Mouse (Mus musculus): ENCODE measurements around the gene Tbca. TPM values are rescaled to one million over a fixed set of nuclear protein-coding genes. Genes with fewer than 3 reads are reported as not detected.

The Tbca gene
- polyA plus RNA-seq, 1 experiment = 204 TPM

DNA sequence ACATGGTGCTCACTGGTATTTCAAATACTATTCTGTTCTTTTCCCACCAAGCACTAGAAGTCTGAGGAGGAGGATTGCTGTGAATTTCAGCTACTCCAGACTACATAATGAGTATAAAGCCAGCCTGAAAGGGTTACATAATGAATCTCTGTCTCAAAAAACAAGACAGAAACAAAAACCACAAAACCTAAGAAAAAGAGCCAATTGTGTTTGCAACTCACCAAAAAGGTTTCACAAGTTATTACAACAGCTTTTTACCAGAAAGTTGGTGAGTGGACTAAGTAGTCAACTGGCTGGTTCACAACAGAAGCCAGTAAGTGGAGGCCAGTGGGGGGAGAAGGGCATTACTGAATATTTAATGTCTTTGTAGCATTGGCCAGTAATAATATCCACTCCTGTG lies 19.9 kb downstream of the Tbca start:
- Histone ChIP-seq H3K4me3 (ENCODE audit: insufficient read depth, low read length) (no peak overlapping the region), H3K27ac (ENCODE audit: insufficient read depth, low read depth, low read length) (no peak overlapping the region), H3K4me1 (ENCODE audit: control insufficient read depth, insufficient read depth, low read length) (peaks cover 33% of the 10 kb centered on the region)
- TF ChIP-seq POLR2A (IDR thresholded peaks at IDR 0.05; ENCODE audit: borderline replicate concordance, low read depth, low read length) (no peak), CTCF (IDR thresholded peaks at IDR 0.05; ENCODE audit: low read depth, low read length) (no peak)

DNA sequence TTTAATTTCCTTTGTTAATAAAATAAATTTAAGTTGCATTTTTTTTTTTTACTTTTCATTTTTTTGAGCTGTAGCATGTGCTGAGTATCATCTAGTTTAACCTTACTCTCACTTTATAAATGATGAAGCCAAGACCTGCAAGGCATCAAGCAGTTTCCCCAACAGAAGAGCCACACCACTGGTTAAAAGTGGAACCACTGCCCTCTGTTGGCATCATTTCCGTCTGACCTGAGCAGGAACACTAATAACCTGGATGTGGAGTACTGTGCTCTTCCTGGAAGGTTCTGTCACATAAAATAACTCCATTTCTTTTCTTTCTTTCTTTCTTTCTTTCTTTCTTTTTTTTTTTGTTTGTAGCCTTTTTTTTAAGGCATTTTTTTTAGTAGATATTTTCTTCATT lies 21.0 kb downstream of the Tbca start:
- no peak overlapping the region for H3K27ac ChIP-seq (ENCODE audit: insufficient read depth, low read depth, low read length)
- peaks cover 38% of the 10 kb centered on the region for H3K4me1 ChIP-seq (ENCODE audit: control insufficient read depth, insufficient read depth, low read length)
- no peak overlapping the region for H3K4me3 ChIP-seq (ENCODE audit: insufficient read depth, low read length)
- no peak for TF ChIP-seq CTCF (IDR thresholded peaks at IDR 0.05; ENCODE audit: low read depth, low read length)
- no peak for TF ChIP-seq POLR2A (IDR thresholded peaks at IDR 0.05; ENCODE audit: borderline replicate concordance, low read depth, low read length)

DNA sequence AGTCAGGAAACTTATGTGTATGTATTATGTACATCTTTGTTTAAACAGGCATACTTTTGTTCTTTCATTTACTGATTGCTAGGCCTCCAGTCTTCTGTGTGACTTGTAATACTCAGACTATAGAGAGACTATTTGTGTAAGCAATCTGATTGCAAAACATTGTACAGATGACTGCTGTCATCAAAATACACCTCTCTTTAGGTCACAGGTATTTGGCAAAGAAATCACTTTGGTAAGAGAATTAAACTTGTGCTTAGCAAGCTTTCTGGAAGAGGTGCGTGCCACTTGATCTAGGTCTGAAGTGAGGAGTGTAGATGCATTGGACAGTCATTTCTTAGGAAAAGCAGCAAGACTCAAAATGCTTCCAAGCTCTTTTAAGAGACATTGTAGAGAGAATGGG lies 22.7 kb downstream of the Tbca start:
- Histone ChIP-seq H3K27ac (ENCODE audit: insufficient read depth, low read depth, low read length) (no peak overlapping the region), H3K4me1 (ENCODE audit: control insufficient read depth, insufficient read depth, low read length) (peaks cover 29% of the 10 kb centered on the region), H3K4me3 (ENCODE audit: insufficient read depth, low read length) (no peak overlapping the region)
- TF ChIP-seq POLR2A (IDR thresholded peaks at IDR 0.05; ENCODE audit: borderline replicate concordance, low read depth, low read length) = no peak
- TF ChIP-seq CTCF (IDR thresholded peaks at IDR 0.05; ENCODE audit: low read depth, low read length) = no peak

DNA sequence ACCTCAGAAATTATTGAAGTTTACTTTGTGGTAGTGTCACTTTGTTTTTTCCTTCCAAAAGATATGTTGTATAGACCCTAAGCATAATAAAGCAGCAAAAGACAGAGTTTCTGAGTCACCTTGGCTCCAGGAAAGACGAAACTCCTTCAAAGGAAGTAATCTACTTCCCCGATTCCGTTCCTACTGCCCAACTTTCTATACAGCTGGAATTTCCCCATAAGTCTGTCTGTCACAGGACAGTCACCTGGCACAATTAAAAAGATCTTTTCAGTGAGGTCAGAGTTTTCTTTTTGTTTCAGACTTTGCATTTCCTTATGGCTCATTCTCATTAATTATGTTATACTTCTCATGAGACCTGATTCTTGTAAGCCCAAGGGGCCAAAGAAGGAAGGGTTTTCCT lies 25.1 kb downstream of the Tbca start:
- no peak overlapping the region for H3K4me3 ChIP-seq (ENCODE audit: insufficient read depth, low read length)
- peaks cover 17% of the 10 kb centered on the region for H3K4me1 ChIP-seq (ENCODE audit: control insufficient read depth, insufficient read depth, low read length)
- no peak overlapping the region for H3K27ac ChIP-seq (ENCODE audit: insufficient read depth, low read depth, low read length)
- TF ChIP-seq POLR2A (IDR thresholded peaks at IDR 0.05; ENCODE audit: borderline replicate concordance, low read depth, low read length) = no peak
- TF ChIP-seq CTCF (IDR thresholded peaks at IDR 0.05; ENCODE audit: low read depth, low read length) = no peak

GRCm38 (mm10) chr13:94820516-94820915 lies 31.8 kb downstream of the Tbca start:
- H3K4me1 ChIP-seq (ENCODE audit: control insufficient read depth, insufficient read depth, low read length) = peaks cover 4% of the 10 kb centered on the region
- TF ChIP-seq POLR2A (IDR thresholded peaks at IDR 0.05; ENCODE audit: borderline replicate concordance, low read depth, low read length) (no peak), CTCF (IDR thresholded peaks at IDR 0.05; ENCODE audit: low read depth, low read length) (no peak)
- no peak overlapping the region for H3K4me3 ChIP-seq (ENCODE audit: insufficient read depth, low read length)
- H3K27ac ChIP-seq (ENCODE audit: insufficient read depth, low read depth, low read length) = no peak overlapping the region

DNA sequence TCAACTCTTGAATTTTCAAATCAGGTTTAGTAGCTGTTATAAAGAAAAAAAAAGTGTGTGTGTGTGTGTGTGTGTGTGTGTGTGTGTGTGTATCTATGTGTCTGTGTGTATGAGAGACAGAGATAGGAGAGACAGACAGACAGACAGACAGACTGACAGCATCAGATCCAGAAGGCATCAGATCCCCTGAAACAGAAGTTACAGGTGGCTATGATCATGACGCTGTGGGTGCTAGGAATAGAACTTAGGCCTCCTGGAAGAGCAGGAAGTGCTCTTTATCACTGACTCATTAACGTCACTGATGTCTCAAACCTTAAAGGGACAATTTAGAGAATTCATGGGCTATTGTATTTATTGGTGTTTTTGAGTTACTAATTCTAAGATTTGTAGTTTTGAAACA lies 32.2 kb downstream of the Tbca start:
- Histone ChIP-seq H3K4me1 (ENCODE audit: control insufficient read depth, insufficient read depth, low read length) (peaks cover 4% of the 10 kb centered on the region), H3K27ac (ENCODE audit: insufficient read depth, low read depth, low read length) (no peak overlapping the region), H3K4me3 (ENCODE audit: insufficient read depth, low read length) (no peak overlapping the region)
- TF ChIP-seq CTCF (IDR thresholded peaks at IDR 0.05; ENCODE audit: low read depth, low read length) (no peak), POLR2A (IDR thresholded peaks at IDR 0.05; ENCODE audit: borderline replicate concordance, low read depth, low read length) (no peak)

DNA sequence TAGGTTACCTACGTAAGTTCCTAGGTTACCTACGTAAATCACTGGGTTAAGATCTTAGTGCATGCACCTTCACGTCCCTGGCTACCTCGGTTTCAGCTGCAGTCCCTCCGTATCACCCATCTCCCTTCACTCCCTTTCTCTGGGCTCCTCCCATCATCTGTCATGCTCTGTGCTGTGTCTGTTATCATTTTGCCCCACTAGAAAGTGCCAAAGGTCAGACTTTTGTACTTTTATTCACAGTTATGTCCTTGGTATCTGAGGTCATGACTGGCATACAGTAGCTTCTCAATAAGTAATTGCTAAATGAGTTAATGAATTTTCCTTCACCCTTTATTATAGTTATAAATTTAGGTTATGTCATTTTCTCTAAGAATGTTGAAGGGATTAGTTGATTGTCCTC lies 37.7 kb downstream of the Tbca start:
- H3K4me3 ChIP-seq (ENCODE audit: insufficient read depth, low read length) = no peak overlapping the region
- peaks cover 12% of the 10 kb centered on the region for H3K4me1 ChIP-seq (ENCODE audit: control insufficient read depth, insufficient read depth, low read length)
- no peak for TF ChIP-seq POLR2A (IDR thresholded peaks at IDR 0.05; ENCODE audit: borderline replicate concordance, low read depth, low read length)
- TF ChIP-seq CTCF (IDR thresholded peaks at IDR 0.05; ENCODE audit: low read depth, low read length) = no peak
- H3K27ac ChIP-seq (ENCODE audit: insufficient read depth, low read depth, low read length) = no peak overlapping the region

GRCm38 (mm10) chr13:94826986-94827385 lies 38.3 kb downstream of the Tbca start:
- Histone ChIP-seq H3K27ac (ENCODE audit: insufficient read depth, low read depth, low read length) (no peak overlapping the region), H3K4me1 (ENCODE audit: control insufficient read depth, insufficient read depth, low read length) (peaks cover 12% of the 10 kb centered on the region), H3K4me3 (ENCODE audit: insufficient read depth, low read length) (no peak overlapping the region)
- TF ChIP-seq POLR2A (IDR thresholded peaks at IDR 0.05; ENCODE audit: borderline replicate concordance, low read depth, low read length) (no peak), CTCF (IDR thresholded peaks at IDR 0.05; ENCODE audit: low read depth, low read length) (no peak)

GRCm38 (mm10) chr13:94827847-94828246 lies 39.1 kb downstream of the Tbca start:
- no peak overlapping the region for H3K27ac ChIP-seq (ENCODE audit: insufficient read depth, low read depth, low read length)
- no peak overlapping the region for H3K4me3 ChIP-seq (ENCODE audit: insufficient read depth, low read length)
- TF ChIP-seq CTCF (IDR thresholded peaks at IDR 0.05; ENCODE audit: low read depth, low read length) (no peak), POLR2A (IDR thresholded peaks at IDR 0.05; ENCODE audit: borderline replicate concordance, low read depth, low read length) (no peak)

GRCm38 (mm10) chr13:94838047-94838720 lies 49.5 kb downstream of the Tbca start:
- peaks cover 4% of the 10 kb centered on the region for H3K4me1 ChIP-seq (ENCODE audit: control insufficient read depth, insufficient read depth, low read length)
- H3K27ac ChIP-seq (ENCODE audit: insufficient read depth, low read depth, low read length) = 0 out of 2 replicates have a peak overlapping the region, but pooled peaks have one; percentile 8
- no peak for TF ChIP-seq POLR2A (IDR thresholded peaks at IDR 0.05; ENCODE audit: borderline replicate concordance, low read depth, low read length)
- TF ChIP-seq CTCF (IDR thresholded peaks at IDR 0.05; ENCODE audit: low read depth, low read length) = no peak
- no peak overlapping the region for H3K4me3 ChIP-seq (ENCODE audit: insufficient read depth, low read length)

More at GRCm38 (mm10) chr13:94827847-94828246, 39.1 kb downstream of the Tbca start:
- peaks cover 12% of the 10 kb centered on the region for H3K4me1 ChIP-seq (ENCODE audit: control insufficient read depth, insufficient read depth, low read length)

Data from bone marrow macrophage, adult 2 months (primary cell).